Mouse (Mus musculus) CD4-positive, CD25-positive, alpha-beta regulatory T cell, adult 4 months (primary cell): ENCODE measurements around the gene Strn3. TPM values are rescaled to one million over a fixed set of nuclear protein-coding genes. Genes with fewer than 3 reads are reported as not detected.
"Not testable (repeated sequence)": the region's sequence is repeated elsewhere in the genome, so short reads cannot be mapped to it uniquely, and the experiment has no call there.

Experiments
- ATAC-seq: one replicate; pipeline ENCODE4 v1.8.0; 2017
- polyA plus RNA-seq, 2 experiments: library from polyadenylated mRNA; unstranded; fragments of 100-300 nt; shearing (Covaris generic); gene quantifications; one replicate each; pipeline ENCODE4 v1.2.1; 2017

Gene Strn3
- polyA plus RNA-seq, 2 experiments from 2014 or later = 21.7 to 31.7 TPM

DNA sequence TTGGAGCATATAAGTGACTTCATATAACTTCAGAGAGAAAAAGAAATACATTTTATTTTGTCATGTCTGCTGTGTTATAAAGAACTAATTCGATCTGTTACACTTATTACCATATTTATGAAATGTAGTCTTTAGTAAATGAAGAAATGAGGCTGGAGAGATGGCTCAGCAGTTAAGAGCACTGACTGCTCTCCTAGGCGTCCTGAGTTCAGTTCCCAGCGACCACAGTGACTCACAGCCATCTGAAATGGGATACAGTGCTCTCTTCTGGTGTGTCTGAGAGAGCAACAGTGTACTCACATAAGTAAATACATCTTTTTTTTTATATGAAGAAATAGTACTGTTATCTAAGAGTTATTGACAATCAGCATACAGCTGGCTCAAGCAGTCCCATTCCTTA, 1.7 kb upstream of the Strn3 start:
- ATAC-seq = no peak

DNA sequence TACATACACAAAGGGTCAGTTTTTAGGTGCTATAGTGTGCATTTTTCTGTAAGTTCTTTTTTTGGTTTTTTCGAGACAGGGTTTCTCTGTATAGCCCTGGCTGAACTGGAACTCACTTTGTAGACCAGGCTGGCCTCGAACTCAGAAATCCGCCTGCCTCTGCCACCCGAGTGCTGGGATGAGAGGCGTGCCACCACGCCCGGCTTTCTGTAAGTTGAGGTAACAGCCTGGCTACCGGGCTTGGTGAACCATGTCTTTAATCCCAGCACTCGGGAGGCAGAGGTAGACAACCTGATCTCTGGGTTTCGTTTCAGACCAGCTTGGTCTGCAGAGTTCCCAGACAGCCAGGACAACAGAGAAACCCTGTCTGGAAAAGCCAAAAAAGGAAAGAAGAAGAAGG, 1.2 kb upstream of the Strn3 start:
- ATAC-seq = not testable (repeated sequence)

DNA sequence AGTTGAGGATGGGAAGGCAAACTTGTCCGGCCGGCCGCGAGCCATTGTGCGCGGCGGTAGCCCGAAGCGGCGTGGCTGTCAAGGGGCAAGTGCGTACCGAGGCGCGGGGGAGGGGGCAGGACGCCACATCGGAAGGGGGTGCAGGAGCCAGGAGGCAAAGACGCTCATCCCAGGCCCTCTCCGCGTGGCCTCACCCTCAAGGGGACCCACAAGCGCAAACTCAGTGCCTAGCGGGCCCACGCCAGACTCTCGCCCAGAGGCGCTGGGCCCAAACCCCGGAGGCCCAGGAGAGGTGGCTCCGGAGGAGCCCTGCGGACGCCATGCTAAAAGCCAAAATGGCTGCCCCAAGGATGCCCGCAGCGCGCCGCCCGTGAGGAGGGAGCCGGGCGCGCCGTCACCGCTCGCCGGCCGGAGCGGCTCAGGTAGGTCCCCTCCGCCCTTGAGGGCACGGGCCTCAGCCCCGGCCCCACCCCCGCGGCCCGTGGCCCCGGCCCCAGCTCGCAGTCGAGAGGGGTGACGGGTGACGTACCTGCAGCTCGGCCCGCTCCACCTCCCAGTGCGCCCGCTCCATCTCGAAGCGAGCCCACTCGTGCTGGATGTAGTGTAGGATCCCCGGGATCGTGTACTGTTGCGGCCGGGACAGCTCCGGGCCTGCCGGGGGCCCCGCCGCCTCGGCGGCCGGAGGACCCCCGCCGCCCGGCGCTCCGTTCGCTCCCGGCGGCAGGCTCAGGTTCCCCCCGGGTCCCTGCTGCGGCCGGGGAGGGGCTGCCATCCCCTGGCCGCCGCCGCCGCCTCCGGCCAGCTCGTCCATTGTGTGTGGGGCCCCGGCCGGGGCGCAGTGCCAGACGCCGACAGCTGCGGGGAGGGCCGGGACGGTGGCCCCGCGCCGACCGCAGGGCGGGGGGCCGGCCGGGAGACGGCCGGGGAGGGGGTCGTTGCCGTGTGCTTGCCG, 528 bp downstream of the Strn3 start, which contains the start of gene Ap4s1:
Gene Ap4s1 (plus strand): TSS at position 141 of the 952 bp plus-strand sequence.
- peak; percentile 60 for ATAC-seq

DNA sequence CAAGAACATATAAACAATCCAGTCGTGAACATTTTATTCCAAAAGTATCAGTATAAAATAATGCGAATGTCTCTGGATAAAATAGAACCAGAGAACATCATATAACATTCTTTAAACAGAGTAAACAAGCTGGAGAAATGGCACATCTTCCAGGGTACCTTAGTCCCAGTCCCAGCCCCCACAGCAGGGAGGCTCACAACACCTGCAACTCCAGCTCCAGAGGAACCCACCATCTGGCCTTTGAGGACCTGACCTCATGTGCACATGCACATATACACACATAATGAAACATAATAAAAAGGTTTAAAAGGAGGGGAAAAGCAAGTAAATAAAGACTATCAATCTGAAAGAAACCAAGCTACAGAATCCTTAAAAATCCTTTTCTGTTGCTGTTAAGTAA, 3.2 kb downstream of the Strn3 start:
- no peak for ATAC-seq

DNA sequence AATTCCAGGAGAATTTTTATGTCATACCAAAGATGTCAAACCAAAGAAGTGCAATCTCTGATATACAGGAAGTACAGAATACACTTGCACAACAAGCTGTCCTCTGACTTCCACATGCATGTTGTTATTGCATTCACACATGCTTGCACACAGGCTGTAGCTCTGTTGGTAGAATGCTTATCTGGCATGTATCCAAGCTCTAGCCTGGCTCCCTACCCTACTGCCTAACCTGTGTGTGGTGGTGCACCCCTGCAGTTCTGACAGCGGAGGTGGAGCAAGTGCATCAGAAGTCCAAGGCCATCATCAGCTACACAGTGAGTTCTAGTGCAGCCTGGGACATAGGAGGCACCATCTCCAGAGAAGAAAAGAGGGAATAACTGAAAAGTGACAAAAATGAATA, 12.9 kb downstream of the Strn3 start:
- peak; percentile 14 for ATAC-seq

DNA sequence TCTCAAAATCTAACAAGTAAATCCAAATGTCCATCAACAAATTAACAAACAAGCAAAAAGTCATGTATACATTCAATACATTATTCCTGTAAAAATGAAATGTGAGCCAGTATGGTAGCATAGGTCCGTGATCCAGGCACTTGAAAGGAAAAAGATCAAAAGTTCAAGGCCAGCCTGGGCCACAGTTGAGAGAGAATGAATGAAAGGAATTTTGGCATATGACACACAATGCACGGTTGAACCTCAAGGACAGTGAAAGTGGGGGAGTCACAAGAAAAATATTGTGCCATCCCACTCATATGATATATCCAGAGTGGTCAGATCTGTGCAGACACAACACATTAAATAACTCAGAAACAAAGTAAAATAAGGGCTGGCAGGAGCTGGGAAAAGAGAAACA, 15.3 kb downstream of the Strn3 start:
- no peak for ATAC-seq

DNA sequence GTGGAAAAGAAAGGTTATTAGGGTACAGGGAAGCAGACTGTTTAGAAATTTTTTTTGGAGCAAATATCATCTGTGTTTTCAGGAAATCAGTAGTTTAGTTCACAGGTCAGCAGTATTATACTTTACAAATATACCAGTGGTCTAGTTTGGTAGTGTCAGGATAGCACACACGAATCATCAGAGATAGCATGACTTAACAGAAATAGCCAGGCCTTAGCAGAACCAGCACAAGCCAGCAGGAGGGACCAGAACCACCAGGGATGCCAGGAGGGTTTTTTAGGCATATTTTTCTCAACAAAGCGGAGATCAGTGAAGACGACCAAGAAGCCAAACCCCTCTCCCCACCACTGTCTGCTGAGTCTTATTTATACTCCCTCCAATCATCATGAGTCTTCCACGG, 18.4 kb downstream of the Strn3 start:
- no peak for ATAC-seq

DNA sequence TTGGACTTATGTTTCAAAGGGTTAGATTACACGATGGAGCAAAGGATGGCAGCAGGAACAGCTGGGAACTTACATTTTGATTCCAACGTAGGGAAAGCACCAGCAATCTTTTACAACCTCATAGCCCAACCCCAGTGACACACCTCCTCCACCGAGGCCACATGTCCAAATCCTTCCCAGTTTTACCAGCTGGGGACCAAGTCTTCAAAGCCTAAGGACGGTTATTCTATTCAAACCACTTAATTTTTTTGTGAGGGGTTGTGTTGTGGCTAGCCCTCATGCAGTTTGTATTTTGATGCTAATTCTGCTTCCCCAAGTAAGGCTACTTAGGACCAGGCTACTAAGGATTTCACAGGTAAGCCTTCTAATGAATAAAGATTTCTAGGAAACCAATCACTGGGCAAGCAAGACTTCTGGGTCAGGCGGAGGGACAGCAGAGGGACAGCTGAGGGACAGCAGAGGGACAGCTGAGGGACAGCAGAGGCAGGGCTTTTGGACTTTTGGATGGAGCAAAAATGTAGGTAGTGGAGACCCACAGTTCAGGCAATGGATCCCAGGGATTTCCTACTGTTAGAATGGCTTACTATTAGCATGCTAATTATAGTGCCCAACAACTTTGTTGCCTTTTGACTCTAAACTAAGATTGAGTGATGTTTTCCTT, 20.3 kb downstream of the Strn3 start:
- no peak for ATAC-seq

DNA sequence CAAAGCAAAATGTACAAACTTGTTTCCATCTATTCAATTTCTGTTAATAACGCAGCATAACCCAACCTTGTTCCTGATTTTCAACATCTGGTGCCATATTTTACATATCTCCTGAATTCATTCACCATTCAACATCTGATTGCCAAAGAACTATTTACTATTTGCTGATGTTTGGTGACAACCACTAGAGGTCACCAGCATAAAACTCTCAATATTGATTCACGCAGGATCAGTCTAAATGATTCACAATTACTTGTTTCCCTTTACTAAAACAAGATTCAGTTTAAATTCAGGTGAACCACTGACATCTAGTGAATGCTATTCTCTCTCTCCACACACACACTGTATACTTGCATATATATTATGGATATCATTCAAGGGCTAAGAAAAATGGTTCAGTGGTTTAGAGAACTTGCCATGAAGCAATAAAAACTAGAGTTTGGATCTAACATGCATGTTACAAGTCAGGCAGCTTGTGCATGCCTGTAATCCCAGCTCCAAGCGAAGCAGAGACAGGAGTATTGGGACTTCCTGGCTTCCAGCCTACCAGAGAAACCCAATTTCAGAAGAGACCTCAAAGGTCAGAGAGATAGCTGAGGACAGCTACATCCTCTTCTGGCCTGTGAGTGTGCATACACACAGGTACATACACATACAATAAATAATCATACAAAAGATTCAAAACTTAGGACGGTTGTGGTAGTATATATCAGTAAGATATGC, 24.8 kb downstream of the Strn3 start:
- ATAC-seq = peak; percentile 75

DNA sequence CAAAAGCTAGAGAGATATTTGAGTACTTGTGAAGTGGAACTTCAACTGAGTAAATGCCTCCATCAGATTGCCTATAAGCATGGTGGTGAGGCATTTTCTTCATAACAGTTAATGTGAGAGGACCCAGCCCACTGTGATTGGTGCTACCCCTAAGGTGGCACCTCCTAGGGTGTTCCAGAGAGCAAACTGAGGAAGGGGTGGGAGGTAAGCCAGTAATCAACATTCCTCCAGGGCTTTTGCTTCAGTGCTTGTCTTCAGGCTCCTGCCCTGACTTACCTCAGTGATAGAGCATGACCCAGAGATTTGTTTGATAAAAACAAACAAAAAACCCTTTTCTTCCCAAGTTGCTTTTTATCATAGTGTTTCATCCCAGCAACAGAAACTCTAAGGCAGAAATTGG, 27.8 kb downstream of the Strn3 start:
- ATAC-seq = no peak

DNA sequence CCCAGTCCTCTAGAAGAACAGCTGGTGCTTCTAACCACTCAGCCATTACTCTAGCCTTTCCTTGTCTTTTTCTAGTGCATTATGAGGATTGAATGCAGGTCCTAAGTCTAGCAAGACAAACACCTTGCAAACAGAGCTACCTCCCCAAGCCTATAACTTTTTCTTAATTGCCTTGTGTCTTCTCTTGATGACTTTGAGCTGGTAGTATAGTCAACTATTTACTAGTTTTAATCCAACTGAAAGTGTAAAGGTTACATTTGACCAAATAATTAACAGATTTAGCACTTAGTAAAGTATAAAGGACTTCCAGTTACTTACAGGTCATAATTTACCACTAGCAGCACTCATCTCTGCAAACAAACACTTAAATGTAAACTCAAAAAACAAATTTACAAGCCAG, 28.7 kb downstream of the Strn3 start:
- no peak for ATAC-seq

DNA sequence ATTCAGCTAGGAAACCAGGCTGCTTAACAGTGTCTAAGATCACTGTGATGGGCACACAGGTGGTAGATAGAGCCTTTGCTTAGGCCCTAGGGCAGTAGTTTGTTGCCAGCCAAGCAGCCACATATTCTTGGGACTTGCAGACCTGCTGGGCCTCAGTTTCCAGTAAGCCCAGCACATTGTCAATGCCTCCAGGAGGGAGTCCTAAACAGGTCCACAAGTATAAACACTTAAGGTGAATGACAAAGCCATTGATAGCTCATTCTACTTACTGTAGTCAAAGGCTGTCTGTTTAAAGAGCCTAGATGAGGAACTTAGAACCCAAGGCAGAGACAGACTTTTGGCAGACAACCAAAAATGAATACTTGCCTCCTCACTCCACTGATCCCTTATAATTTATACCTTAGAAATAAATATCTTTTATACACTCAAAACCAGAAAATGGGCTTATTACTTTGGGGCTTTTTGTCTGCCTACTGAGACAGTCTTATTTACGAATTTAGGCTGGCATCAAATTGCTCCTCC, 35.7 kb downstream of the Strn3 start:
- ATAC-seq = no peak

DNA sequence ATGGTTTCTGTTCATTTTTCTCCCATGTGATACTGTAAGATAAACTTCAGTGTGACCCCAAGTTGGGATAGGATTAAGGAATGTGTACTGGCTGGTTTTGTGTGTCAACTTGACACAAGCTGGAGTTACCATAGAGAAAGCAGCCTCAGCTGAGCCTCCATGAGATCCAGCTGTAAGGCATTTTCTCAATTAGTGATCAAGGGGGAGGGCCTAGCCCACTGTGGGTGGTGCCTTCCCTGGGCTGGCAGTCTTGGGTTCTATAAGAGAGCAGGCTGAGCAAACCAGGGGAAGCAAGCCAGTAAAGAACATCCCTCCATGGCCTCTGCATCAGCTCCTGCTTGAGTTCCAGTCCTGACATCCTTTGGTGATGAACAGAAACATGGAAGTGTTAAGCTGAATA, 42.3 kb downstream of the Strn3 start:
- ATAC-seq = not testable (repeated sequence)

DNA sequence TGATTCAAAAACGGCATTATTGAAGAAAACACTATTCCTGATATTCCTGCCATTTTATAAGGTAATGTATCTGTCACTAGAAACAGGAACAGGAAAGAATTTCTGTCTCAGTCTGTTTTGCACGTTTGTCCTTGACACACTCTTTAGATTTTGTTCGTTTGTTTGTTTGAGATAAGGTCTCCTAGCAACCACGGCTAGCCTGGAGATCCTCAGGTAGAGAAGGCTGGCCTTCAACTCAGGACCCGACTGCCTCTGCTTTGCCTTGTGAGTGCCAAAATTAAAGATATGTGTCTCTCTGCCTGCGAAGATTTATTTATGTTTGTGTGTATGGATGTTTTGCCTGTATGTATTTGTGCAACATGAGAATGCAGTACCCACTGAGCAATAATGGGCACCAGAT, 49.8 kb downstream of the Strn3 start:
- peak; percentile 58 for ATAC-seq

DNA sequence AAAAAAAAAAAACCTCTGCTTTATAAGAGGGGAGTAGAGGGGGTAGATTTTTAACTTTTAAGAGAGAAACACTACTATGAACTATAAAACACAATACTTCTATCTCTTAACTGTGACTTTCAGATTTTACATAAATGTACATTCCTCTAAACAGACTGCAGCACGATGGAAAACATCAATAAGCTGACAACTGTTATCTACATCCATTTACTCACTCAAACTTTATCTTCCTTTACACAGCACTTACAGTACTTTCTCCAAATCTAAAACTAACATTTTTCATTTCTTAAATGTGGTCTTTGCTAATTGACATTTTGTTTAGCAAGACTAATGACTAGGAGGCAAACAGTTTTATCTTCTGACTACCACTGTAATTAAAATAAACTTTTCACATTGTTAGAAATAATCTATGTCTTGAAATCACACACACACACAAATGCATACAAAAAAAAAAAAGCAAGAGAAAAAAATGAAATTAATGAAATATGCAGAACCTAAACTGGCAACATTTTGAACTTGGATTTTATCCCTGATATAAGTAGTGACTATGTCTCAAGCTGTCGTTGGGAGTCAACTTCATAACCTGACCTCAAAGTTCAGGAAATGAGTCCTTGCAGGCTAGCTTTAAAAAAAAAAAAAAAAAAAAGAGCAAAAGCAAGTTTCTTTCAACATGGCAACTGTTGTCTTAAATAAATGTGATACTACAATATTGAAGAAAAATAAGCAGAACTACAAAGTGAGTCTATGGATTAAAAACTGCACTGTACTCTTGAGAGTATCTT, 54.8 kb downstream of the Strn3 start:
- no peak for ATAC-seq

DNA sequence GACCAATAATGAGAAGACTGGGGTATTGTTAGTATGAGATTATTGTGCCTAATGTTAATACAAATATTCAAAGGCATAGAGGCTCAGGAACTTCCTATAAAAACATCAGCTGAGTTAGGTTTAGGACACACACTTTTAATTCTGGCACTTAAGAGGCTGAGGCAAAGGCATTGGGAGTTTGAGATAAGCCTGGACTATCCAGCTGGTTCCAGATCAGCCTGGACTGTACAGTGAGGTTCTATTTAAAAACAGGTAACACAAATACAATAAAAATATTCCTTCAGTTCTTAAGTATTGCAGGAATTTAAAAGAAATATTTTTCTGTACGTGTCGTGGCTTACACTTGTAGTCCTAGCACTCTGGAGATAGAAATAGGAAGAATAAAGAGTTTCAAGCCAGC, 55.4 kb downstream of the Strn3 start:
- no peak for ATAC-seq

DNA sequence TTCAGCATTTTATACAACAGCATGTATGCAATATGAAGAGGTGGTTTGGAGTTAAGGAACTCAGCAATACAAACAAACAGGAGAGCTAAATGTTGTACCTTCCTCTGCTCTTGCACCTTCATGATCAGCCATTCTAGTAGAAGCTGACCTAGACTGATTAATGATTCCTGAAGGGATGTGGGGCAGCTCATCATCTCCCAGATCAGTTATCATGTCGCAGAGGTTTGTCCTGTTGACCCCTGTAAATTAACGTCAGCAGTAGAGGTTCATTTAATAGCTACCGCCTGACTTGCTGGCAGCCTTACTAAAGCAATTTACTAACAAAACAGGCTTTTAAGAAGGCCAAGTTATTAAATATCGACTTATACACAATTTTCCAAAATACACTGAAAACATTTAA, 58.2 kb downstream of the Strn3 start:
- ATAC-seq = no peak

DNA sequence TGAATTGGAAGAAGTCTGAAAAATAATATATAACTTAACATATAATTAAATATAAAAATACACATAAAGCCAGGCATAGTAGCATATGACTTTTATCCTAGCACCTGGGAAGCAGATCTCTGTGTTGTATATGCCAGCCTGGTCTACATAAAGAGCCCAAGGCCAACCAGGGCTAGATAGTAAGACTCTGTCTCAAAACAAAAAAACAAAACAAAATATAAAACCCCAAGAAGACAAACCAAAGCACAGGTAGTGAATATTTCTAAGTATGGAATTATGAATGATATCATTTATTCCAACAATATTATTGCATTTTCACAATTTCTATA, 68.4 kb downstream of the Strn3 start:
- ATAC-seq = no peak

DNA sequence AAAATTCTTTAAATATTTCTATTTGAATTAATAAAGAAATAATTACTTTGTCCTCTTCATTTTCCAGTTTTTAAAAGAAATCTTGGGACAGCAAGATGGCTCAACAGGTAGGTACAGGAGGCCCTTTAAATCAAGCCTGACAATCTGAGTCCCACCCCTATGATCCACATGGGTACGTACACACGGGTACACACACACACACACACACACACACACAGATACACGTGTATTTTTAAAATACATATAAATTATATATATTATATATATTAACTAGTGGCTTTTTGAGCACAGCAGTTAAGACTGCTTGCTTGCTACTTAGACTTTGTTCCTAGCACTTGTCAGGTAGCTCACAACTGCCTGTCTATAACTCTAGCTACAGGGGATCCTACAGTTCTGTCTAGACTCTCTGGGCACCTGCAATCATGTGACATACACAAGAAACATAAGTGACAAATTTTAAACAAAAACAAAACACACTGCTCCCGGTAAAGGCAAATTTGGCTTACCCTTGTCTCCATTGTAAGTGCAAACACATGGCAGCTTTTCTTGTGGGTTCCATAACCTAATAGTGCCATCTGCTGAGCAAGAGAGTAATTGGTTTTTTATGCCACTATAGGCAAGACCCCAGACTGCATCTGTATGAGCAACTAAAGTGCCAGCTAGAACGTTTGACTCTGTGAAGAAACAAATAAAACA, 68.9 kb downstream of the Strn3 start:
- no peak for ATAC-seq

DNA sequence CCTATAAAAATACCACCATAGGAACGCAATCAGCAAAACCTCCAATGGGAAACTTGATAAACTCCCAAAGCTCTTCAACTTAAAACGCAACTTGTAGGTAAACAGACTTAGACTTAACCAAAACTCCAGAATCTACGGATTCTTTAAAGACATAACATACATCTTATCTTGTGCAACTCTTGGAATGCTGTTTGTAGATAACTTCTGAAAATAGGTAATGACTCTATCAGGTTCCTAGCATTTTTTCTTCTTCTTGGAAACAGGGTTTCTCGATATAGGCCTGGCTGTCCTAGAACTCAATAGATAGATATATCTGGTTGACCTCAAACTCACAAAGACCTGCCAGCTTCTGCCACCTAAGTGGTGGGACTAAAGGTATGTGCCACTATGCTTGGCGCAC, 70.5 kb downstream of the Strn3 start:
- ATAC-seq = no peak

DNA sequence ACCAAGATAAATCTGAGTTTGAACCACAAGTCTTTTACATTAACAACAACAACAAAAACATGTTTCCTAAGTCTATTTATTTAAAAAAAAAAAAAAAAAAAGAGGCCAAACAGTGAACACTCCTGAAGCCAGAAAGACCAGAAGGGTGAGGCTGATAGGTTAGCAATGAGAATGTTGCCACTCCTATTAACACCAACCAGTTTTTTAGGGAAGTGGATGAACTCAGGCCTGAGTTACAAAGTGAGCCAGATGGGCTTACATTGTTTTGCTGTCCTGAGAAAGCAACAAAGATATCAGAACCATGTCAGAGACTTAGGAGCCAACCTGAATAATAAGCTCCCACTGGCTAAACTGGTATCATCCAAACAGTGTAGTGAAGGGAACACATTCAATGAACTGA, 71.1 kb downstream of the Strn3 start:
- no peak for ATAC-seq

DNA sequence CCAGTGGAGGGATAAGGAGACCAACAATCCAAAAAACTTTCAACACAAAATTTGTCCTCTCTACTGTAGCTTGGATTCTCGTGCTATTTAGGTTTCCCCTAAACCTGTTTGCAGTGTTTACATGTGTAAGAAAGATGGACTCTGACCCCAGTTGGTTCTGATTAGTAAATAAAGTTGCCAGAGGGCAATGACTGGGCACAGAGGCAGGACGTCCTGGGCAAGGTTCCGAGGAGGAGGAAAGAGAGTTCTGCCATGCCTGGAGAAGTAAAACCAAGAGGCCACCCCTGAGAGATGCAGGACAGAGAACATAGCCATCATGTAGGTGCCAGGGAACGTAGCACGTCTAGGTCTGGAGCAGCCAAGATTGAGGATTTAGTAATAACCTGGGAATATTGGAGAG, 79.3 kb downstream of the Strn3 start:
- ATAC-seq = no peak
